Mouse (Mus musculus) MEL (cell line): ENCODE data around the gene Tymp. TPM values are rescaled to one million over a fixed set of nuclear protein-coding genes. Genes with fewer than 3 reads are reported as not detected.

ENCODE experiments used
- DNase-seq: peaks from one replicate; pipeline ENCODE4 v3.0.0; 2011; ENCODE audit warnings: low read depth, low spot score
- H3K27ac ChIP-seq: 2 replicates; pipeline ENCODE4 v1.5.1; 2012; ENCODE audit warnings: low read depth, mild to moderate bottlenecking, control low read depth, low read length, moderate library complexity; ENCODE audit not compliant: control insufficient read depth
- H3K27me3 ChIP-seq, 2 experiments: fragments of 150-350 bp in 1 of 2; sonication (generic) in 1 of 2; 2 replicates each; pipeline ENCODE4 v1.6.1; 2012; ENCODE audit warnings: low read length in 2 of 2, mild to moderate bottlenecking in 2 of 2, improper control_type of control experiment in 1 of 2, moderate library complexity in 1 of 2; ENCODE audit not compliant: insufficient read depth in 2 of 2, control insufficient read depth in 1 of 2
- H3K36me3 ChIP-seq, 2 experiments: 2 replicates each; pipeline ENCODE4 v1.6.1; 2012 to 2014; ENCODE audit warnings: low read length in 2 of 2, improper control_type of control experiment in 1 of 2, inconsistent platforms in 1 of 2, mild to moderate bottlenecking in 1 of 2; ENCODE audit not compliant: insufficient read depth in 2 of 2, control insufficient read depth in 1 of 2
- H3K4me1 ChIP-seq, 2 experiments: fragments of 150-350 bp in 1 of 2; sonication (generic) in 1 of 2; 2 replicates each; pipeline ENCODE4 v1.6.1; 2012; ENCODE audit warnings: low read length in 2 of 2, improper control_type of control experiment in 1 of 2, mild to moderate bottlenecking in 1 of 2; ENCODE audit not compliant: insufficient read depth in 2 of 2, control insufficient read depth in 1 of 2
- H3K4me3 ChIP-seq, 2 experiments: fragments of 150-350 bp in 1 of 2; sonication (generic) in 1 of 2; 2 replicates each; pipeline ENCODE4 v1.5.1; 2012; ENCODE audit warnings: low read depth in 2 of 2, low read length in 2 of 2, mild to moderate bottlenecking in 2 of 2, moderate library complexity in 2 of 2, control low read depth in 1 of 2, improper control_type of control experiment in 1 of 2; ENCODE audit not compliant: control insufficient read depth in 1 of 2, insufficient read depth in 1 of 2
- H3K79me2 ChIP-seq: 2 replicates; pipeline ENCODE4 v1.6.1; 2012; ENCODE audit warnings: mild to moderate bottlenecking, low read length, moderate library complexity; ENCODE audit not compliant: control insufficient read depth, poor library complexity, insufficient read depth
- H3K9ac ChIP-seq: 2 replicates; pipeline ENCODE4 v1.6.1; 2012; ENCODE audit warnings: low read depth, mild to moderate bottlenecking, control low read depth, low read length, moderate library complexity; ENCODE audit not compliant: control insufficient read depth, poor library complexity, severe bottlenecking
- H3K9me3 ChIP-seq: fragments of 150-350 bp; sonication (generic); replicated peaks from 2 replicates; pipeline ENCODE4 v1.6.1; 2012; ENCODE audit warnings: mild to moderate bottlenecking, low read length, improper control_type of control experiment, moderate library complexity; ENCODE audit not compliant: insufficient read depth
- BHLHE40 ChIP-seq: IDR thresholded peaks from 2 replicates; pipeline ENCODE4 v1.6.1; 2012; ENCODE audit warnings: low read depth, mild to moderate bottlenecking, inconsistent platforms, low read length, improper control_type of control experiment, borderline replicate concordance
- CHD1 ChIP-seq: IDR thresholded peaks from 2 replicates; pipeline ENCODE4 v1.6.1; 2012; ENCODE audit warnings: low read depth, mild to moderate bottlenecking, inconsistent platforms, low read length, improper control_type of control experiment
- CHD2 ChIP-seq: IDR thresholded peaks from 2 replicates; pipeline ENCODE4 v1.6.1; 2011; ENCODE audit warnings: low read length, improper control_type of control experiment
- CTCF ChIP-seq, 3 experiments: IDR thresholded peaks in 2 of 3; conservative IDR thresholded peaks in 1 of 3; 2 replicates each; pipeline ENCODE4 v1.5.1; 2011 to 2012; ENCODE audit warnings: low read length in 3 of 3, low read depth in 2 of 3, mild to moderate bottlenecking in 2 of 3, improper control_type of control experiment in 1 of 3, inconsistent platforms in 1 of 3, mixed read lengths in 1 of 3, moderate library complexity in 1 of 3; ENCODE audit not compliant: control insufficient read depth in 1 of 3, insufficient read depth in 1 of 3, poor library complexity in 1 of 3, severe bottlenecking in 1 of 3
- E2F4 ChIP-seq: IDR thresholded peaks from 2 replicates; pipeline ENCODE4 v1.6.1; 2011; ENCODE audit warnings: low read depth, low read length, improper control_type of control experiment, borderline replicate concordance
- ELF1 ChIP-seq: IDR thresholded peaks from 2 replicates; pipeline ENCODE4 v1.6.1; 2014; ENCODE audit warnings: low read depth, mild to moderate bottlenecking, inconsistent platforms, low read length, improper control_type of control experiment, moderate library complexity
- EP300 ChIP-seq, 2 experiments: IDR thresholded peaks; 2 replicates each; pipeline ENCODE4 v1.6.1; 2011; ENCODE audit warnings: improper control_type of control experiment in 2 of 2, low read length in 2 of 2, low read depth in 1 of 2, mild to moderate bottlenecking in 1 of 2
- ETS1 ChIP-seq: IDR thresholded peaks from 2 replicates; pipeline ENCODE4 v1.6.1; 2012; ENCODE audit warnings: low read depth, mild to moderate bottlenecking, inconsistent platforms, low read length, improper control_type of control experiment, moderate library complexity
- GATA1 ChIP-seq: IDR thresholded peaks from 2 replicates; pipeline ENCODE4 v1.6.1; 2011; ENCODE audit warnings: low read depth, low read length, improper control_type of control experiment
- HCFC1 ChIP-seq: IDR thresholded peaks from 2 replicates; pipeline ENCODE4 v1.6.1; 2012; ENCODE audit warnings: low read depth, mild to moderate bottlenecking, inconsistent platforms, low read length, improper control_type of control experiment, moderate library complexity
- JUND ChIP-seq: IDR thresholded peaks from 2 replicates; pipeline ENCODE4 v1.6.1; 2011; ENCODE audit warnings: low read depth, mild to moderate bottlenecking, improper control_type of control experiment, low read length
- KAT2A ChIP-seq: conservative IDR thresholded peaks from 2 replicates; pipeline ENCODE4 v1.6.1; 2012; ENCODE audit warnings: low read depth, low read length, improper control_type of control experiment, inconsistent platforms
- MAFK ChIP-seq: IDR thresholded peaks from 2 replicates; pipeline ENCODE4 v1.6.1; 2011; ENCODE audit warnings: low read depth, mild to moderate bottlenecking, low read length, improper control_type of control experiment, borderline replicate concordance
- MAX ChIP-seq: IDR thresholded peaks from 2 replicates; pipeline ENCODE4 v1.6.1; 2011; ENCODE audit warnings: low read length, improper control_type of control experiment
- MEF2A ChIP-seq: IDR thresholded peaks from 2 replicates; pipeline ENCODE4 v1.6.1; 2014; ENCODE audit warnings: low read depth, mild to moderate bottlenecking, inconsistent platforms, low read length, improper control_type of control experiment; ENCODE audit not compliant: poor library complexity, insufficient replicate concordance, severe bottlenecking; ENCODE audit errors: extremely low read depth
- MYB ChIP-seq: IDR thresholded peaks from 2 replicates; pipeline ENCODE4 v1.6.1; 2011; ENCODE audit warnings: mild to moderate bottlenecking, low read depth, low read length, improper control_type of control experiment
- MYC ChIP-seq: IDR thresholded peaks from 2 replicates; pipeline ENCODE4 v1.6.1; 2011; ENCODE audit warnings: low read depth, mild to moderate bottlenecking, low read length, improper control_type of control experiment, moderate library complexity
- NELFE ChIP-seq: IDR thresholded peaks from 2 replicates; pipeline ENCODE4 v1.6.1; 2011; ENCODE audit warnings: low read depth, low read length, improper control_type of control experiment
- NRF1 ChIP-seq: IDR thresholded peaks from 2 replicates; pipeline ENCODE4 v1.6.1; 2014; ENCODE audit warnings: low read depth, mild to moderate bottlenecking, inconsistent platforms, low read length, improper control_type of control experiment, moderate library complexity; ENCODE audit not compliant: poor library complexity, insufficient read depth, severe bottlenecking
- POLR2A ChIP-seq, 2 experiments: IDR thresholded peaks; 2 replicates each; pipeline ENCODE4 v1.6.1; 2011 to 2012; ENCODE audit warnings: low read length in 2 of 2, mild to moderate bottlenecking in 2 of 2, control low read depth in 1 of 2, improper control_type of control experiment in 1 of 2, low read depth in 1 of 2, moderate library complexity in 1 of 2; ENCODE audit not compliant: control insufficient read depth in 1 of 2, insufficient read depth in 1 of 2, poor library complexity in 1 of 2
- POLR2AphosphoS2 ChIP-seq: IDR thresholded peaks from 2 replicates; pipeline ENCODE4 v1.6.1; 2011; ENCODE audit warnings: low read length, improper control_type of control experiment
- POLR2AphosphoS5 ChIP-seq: IDR thresholded peaks from 2 replicates; pipeline ENCODE4 v1.6.1; 2012; ENCODE audit warnings: low read depth, borderline replicate concordance, mild to moderate bottlenecking, inconsistent platforms, low read length, moderate library complexity, mixed read lengths
- RAD21 ChIP-seq: IDR thresholded peaks from 2 replicates; pipeline ENCODE4 v1.6.1; 2011; ENCODE audit warnings: mild to moderate bottlenecking, low read depth, low read length, improper control_type of control experiment
- RCOR1 ChIP-seq: IDR thresholded peaks from 2 replicates; pipeline ENCODE4 v1.6.1; 2012; ENCODE audit warnings: low read depth, mild to moderate bottlenecking, inconsistent platforms, low read length, improper control_type of control experiment
- SIN3A ChIP-seq: IDR thresholded peaks from 2 replicates; pipeline ENCODE4 v1.6.1; 2012; ENCODE audit warnings: low read length, improper control_type of control experiment, inconsistent platforms
- SMC3 ChIP-seq: IDR thresholded peaks from 2 replicates; pipeline ENCODE4 v1.6.1; 2011; ENCODE audit warnings: low read depth, low read length, improper control_type of control experiment
- TAL1 ChIP-seq: IDR thresholded peaks from 2 replicates; pipeline ENCODE4 v1.6.1; 2012; ENCODE audit warnings: mild to moderate bottlenecking, inconsistent platforms, low read length, moderate library complexity, mixed read lengths
- TBP ChIP-seq: IDR thresholded peaks from 2 replicates; pipeline ENCODE4 v1.8.0; 2011; ENCODE audit warnings: low read depth, low read length, improper control_type of control experiment
- USF1 ChIP-seq: IDR thresholded peaks from 2 replicates; pipeline ENCODE4 v1.6.1; 2014; ENCODE audit warnings: low read depth, mild to moderate bottlenecking, inconsistent platforms, low read length, improper control_type of control experiment, moderate library complexity
- USF2 ChIP-seq, 2 experiments: IDR thresholded peaks; 2 replicates each; pipeline ENCODE4 v1.6.1; 2011 to 2012; ENCODE audit warnings: improper control_type of control experiment in 2 of 2, low read length in 2 of 2, borderline replicate concordance in 1 of 2, inconsistent platforms in 1 of 2, low read depth in 1 of 2, mild to moderate bottlenecking in 1 of 2; ENCODE audit not compliant: insufficient read depth in 1 of 2
- ZC3H11A ChIP-seq: IDR thresholded peaks from 2 replicates; pipeline ENCODE4 v1.6.1; 2012; ENCODE audit warnings: low read depth, mild to moderate bottlenecking, inconsistent platforms, low read length, improper control_type of control experiment
- ZKSCAN1 ChIP-seq: IDR thresholded peaks from 2 replicates; pipeline ENCODE4 v1.6.1; 2012; ENCODE audit warnings: low read depth, mild to moderate bottlenecking, inconsistent platforms, low read length, improper control_type of control experiment, moderate library complexity
- ZMIZ1 ChIP-seq: IDR thresholded peaks from 2 replicates; pipeline ENCODE4 v1.6.1; 2012; ENCODE audit warnings: low read depth, mild to moderate bottlenecking, inconsistent platforms, low read length, improper control_type of control experiment, moderate library complexity
- polyA plus RNA-seq, 2 experiments: library from polyadenylated mRNA; stranded (reverse) in 1 of 2; unstranded in 1 of 2; fragments of >175 nt in 1 of 2; fragments of >200 nt in 1 of 2; gene quantifications; 2 replicates each; pipeline versions ENCODE4 v1.2.1 to v1.2.4; 2012; ENCODE audit warnings: low replicate concordance in 2 of 2, low read depth in 1 of 2; ENCODE audit not compliant: insufficient read length in 2 of 2, insufficient read depth in 1 of 2, missing spikeins in 1 of 2
- total RNA-seq: library from RNA; depleted of rRNA; stranded (reverse); fragments of 300-350 nt; gene quantifications from 2 replicates; pipeline ENCODE4 v1.2.3, GENCODE M21; 2012

Gene Tymp
- total and polyA plus RNA-seq, 3 experiments = 1.5 to 2.0 TPM; not detected in 1

DNA sequence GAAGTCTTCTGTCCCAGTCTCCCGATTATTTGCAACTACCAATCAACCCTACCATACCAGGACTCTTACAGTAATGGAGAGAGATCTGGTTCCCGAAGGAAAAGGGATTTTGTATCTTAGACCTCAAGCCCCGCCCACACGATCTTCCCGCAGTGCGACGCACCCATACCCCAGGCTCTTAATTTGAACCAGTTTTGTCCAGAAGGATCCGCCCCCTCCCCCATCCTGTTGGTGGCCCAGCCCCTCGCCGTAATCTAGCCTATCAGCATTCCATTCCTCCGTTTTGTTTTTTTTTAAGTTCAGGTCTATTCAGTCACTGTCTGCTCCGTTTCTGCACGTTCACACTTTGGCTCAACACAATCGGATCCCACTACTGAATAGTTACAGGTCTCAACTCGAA, 20.5 kb downstream of the Tymp start (continued):
- TF ChIP-seq BHLHE40 = 0 out of 2 replicates have a peak, but pooled peaks have one; percentile 41

DNA sequence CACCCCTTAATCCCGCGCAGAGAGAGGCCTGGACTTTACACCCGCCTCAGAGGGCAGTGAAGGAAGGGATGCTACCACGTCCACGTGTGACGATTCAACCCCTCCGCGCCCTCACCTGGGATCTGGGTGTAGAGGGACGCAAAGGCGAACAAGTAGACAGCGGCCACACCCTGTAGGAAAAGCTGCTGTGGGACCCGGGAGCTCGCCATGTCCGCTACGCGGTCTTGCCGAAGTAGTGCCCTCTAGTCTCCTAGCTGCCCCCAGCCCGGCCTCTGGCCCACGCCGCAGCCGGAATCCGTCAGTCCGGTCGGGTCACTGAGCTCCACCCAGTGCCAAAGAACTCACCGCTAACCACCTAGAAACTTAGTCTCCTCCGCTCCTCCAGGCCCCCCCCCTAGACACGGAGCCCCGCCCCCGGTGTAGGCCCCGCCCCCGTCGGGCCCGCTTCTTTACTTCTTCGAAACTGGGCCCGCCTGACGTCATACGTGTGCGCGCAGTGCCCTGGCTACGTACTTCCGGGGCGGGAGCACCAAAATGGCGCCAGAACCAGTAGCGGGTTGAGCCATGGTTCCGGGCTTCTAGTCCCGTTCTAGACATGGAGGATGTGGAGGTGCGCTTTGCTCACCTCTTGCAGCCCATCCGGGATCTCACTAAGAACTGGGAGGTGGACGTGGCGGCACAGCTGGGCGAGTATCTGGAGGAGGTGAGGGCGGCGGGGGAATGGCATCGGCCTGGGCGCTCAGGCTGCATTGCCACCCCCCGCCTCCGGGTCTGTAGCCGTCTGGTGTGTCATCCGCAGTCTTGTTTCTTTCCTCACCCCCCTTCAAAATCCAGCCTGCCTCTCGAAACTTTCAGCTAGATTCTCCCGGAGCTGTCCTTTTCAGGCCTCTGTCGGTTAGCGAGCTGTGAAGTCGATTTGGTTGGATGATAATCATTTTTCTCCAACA, 21.3 kb downstream of the Tymp start, which contains the start of the genes Lmf2 and Ncaph2:
TSS of gene Lmf2 (minus strand) at position 419 of the 947 bp plus-strand sequence.
TSS of gene Ncaph2 (plus strand) at position 479 of the 947 bp plus-strand sequence.
- Histone ChIP-seq H3K36me3 (peaks cover under 1 to 28% of the 10 kb centered on the region in 2 experiments), H3K27me3 (no peaks in the 10 kb centered on the region), H3K27ac (peak within 1 kb of the TSS; percentile 89)
- no peak for TF ChIP-seq SMC3
- peak; percentile 73 for TF ChIP-seq NELFE
- no peak for TF ChIP-seq MEF2A
- peak; percentile 89 for TF ChIP-seq SIN3A
- no peak for TF ChIP-seq GATA1
- TF ChIP-seq POLR2A (IDR thresholded peaks at IDR 0.05; ENCODE audit: control insufficient read depth in 1 of 2, insufficient read depth in 1 of 2, low read depth in 1 of 2, low read length in 2 of 2, poor library complexity in 1 of 2) = peak; percentile 76 to 77
- TF ChIP-seq JUND = no peak
- no peak for TF ChIP-seq POLR2AphosphoS5
- TF ChIP-seq POLR2AphosphoS2 = 0 out of 2 replicates have a peak, but pooled peaks have one; percentile 37
- no peak for TF ChIP-seq BHLHE40
- TF ChIP-seq CHD2 = no peak
- peak; percentile 63; the same call in 1 of the 2 replicates for TF ChIP-seq KAT2A
- TF ChIP-seq ZC3H11A = no peak
- peak; percentile 19 for TF ChIP-seq ZMIZ1
- TF ChIP-seq NRF1 = no peak
- TF ChIP-seq HCFC1 = peak; percentile 90
- 0 out of 2 replicates have a peak, but pooled peaks have one; percentile 8 for TF ChIP-seq CHD1
- peak; percentile 76 for TF ChIP-seq ELF1
- no peak for TF ChIP-seq TAL1
- TF ChIP-seq TBP = peak; percentile 68; the same call in 1 of the 2 replicates
- no peak for TF ChIP-seq MYC
- TF ChIP-seq ZKSCAN1 = no peak
- TF ChIP-seq EP300 (IDR thresholded peaks at IDR 0.05; ENCODE audit: low read depth in 1 of 2, low read length in 2 of 2) = no peak
- peak; percentile 48; the same call in 1 of the 2 replicates for TF ChIP-seq E2F4
- TF ChIP-seq RCOR1 = no peak
- no peak for TF ChIP-seq MAFK
- TF ChIP-seq ETS1 = no peak; the same call in none of the 2 replicates
- TF ChIP-seq MAX = no peak
- TF ChIP-seq RAD21 = no peak
- no peak for TF ChIP-seq USF2 (IDR thresholded peaks at IDR 0.05; ENCODE audit: borderline replicate concordance in 1 of 2, insufficient read depth in 1 of 2, low read depth in 1 of 2, low read length in 2 of 2)
- no peak for TF ChIP-seq USF1
- no peak for TF ChIP-seq CTCF (IDR thresholded peaks at IDR 0.05 in 2 of 3, conservative IDR thresholded peaks at IDR 0.05 in 1 of 3; ENCODE audit: control insufficient read depth in 1 of 3, insufficient read depth in 1 of 3, low read depth in 2 of 3, low read length in 3 of 3, poor library complexity in 1 of 3, severe bottlenecking in 1 of 3)
- no peak for TF ChIP-seq MYB

More for the DNA sequence above, 21.3 kb downstream of the Tymp start, which contains the start of the genes Lmf2 and Ncaph2:
- peak within 1 kb of the TSS; percentile 96 for H3K9ac ChIP-seq
- peaks cover 21% of the 10 kb centered on the region in 2 experiments for H3K4me1 ChIP-seq
- peaks cover 47% of the 10 kb centered on the region for H3K79me2 ChIP-seq
- H3K4me3 ChIP-seq = peak within 1 kb of the TSS; percentile 91 to 97
- DNase-seq = peak; percentile 97
- H3K9me3 ChIP-seq = no peaks in the 10 kb centered on the region
